Mouse (Mus musculus) heart, postnatal 0 days (tissue): ENCODE data around the gene Tmem60. TPM values are rescaled to one million over a fixed set of nuclear protein-coding genes. Genes with fewer than 3 reads are reported as not detected.

Experiments used
- ATAC-seq: fragments of 200-750 bp; cut with Nextera tagmentation; 2 replicates; pipeline ENCODE4 v1.8.0; 2017; ENCODE audit warnings: low read depth, moderate number of reproducible peaks, moderate library complexity; ENCODE audit not compliant: insufficient read depth
- DNase-seq: peaks from one replicate; pipeline ENCODE4 v3.0.0-alpha.2; 2016; ENCODE audit warnings: low spot score
- H3K27ac ChIP-seq: fragments of 300-500 bp; sonication (generic); 2 replicates; pipeline ENCODE4 v1.5.1; 2014; ENCODE audit warnings: low read depth, mild to moderate bottlenecking
- H3K27me3 ChIP-seq: fragments of 300-500 bp; sonication (generic); 2 replicates; pipeline ENCODE4 v1.6.1; 2014; ENCODE audit warnings: low read length, mixed read lengths; ENCODE audit not compliant: control insufficient read depth, insufficient read depth
- H3K36me3 ChIP-seq: fragments of 300-500 bp; sonication (generic); replicated peaks from 2 replicates; pipeline ENCODE4 v1.6.1; 2014; ENCODE audit warnings: low read length, mixed read lengths; ENCODE audit not compliant: control insufficient read depth, insufficient read depth
- H3K4me1 ChIP-seq: fragments of 300-500 bp; sonication (generic); 2 replicates; pipeline ENCODE4 v1.6.1; 2014; ENCODE audit warnings: antibody characterized with exemption; ENCODE audit not compliant: control insufficient read depth, insufficient read depth
- H3K4me2 ChIP-seq: fragments of 300-500 bp; sonication (generic); 2 replicates; pipeline ENCODE4 v1.6.1; 2014; ENCODE audit warnings: low read depth, mild to moderate bottlenecking, low read length, moderate library complexity
- H3K4me3 ChIP-seq: fragments of 300-500 bp; sonication (generic); 2 replicates; pipeline ENCODE4 v1.5.1; 2014; ENCODE audit warnings: low read depth, low read length
- H3K9ac ChIP-seq: fragments of 300-500 bp; sonication (generic); replicated peaks from 2 replicates; pipeline ENCODE4 v1.6.1; 2014; ENCODE audit warnings: low read depth, low read length, mixed read lengths
- H3K9me3 ChIP-seq: fragments of 300-500 bp; sonication (generic); replicated peaks from 2 replicates; pipeline ENCODE4 v1.6.1; 2016; ENCODE audit warnings: low read length; ENCODE audit not compliant: control insufficient read depth
- CTCF ChIP-seq: IDR thresholded peaks from 2 replicates; pipeline ENCODE4 v1.5.1; 2016; ENCODE audit warnings: antibody characterized with exemption, control low read depth, low read depth
- EP300 ChIP-seq: IDR thresholded peaks from 2 replicates; pipeline ENCODE4 v1.6.1; 2016; ENCODE audit warnings: antibody characterized with exemption, low read depth
- WGBS: fragments of 180-500 bp; shearing (Covaris S2); extraction: QIAGEN DNeasy Blood & Tissue Kit; methylation state at CpG from one replicate; pipeline ENCODE4 v1.1.7; 2014; 5-methylcytosine and 5-hydroxymethylcytosine counted together
- polyA plus RNA-seq: library from polyadenylated mRNA; unstranded; fragments of >200 nt; fragmentation: Nextera tagmentation; extraction: Ambion mirVana; gene quantifications from 2 replicates; pipeline ENCODE4 v1.2.1, GENCODE M21; 2015
- total RNA-seq: library from RNA; depleted of rRNA; stranded (reverse); fragments of >200 nt; gene quantifications from 2 replicates; pipeline ENCODE4 v1.2.3, GENCODE M21; 2014; ENCODE audit warnings: low replicate concordance

The Tmem60 gene
- total and polyA plus RNA-seq, 2 experiments from 2014 or later, result 8.4 to 57.5 TPM

GRCm38 (mm10) chr5:20884036-20884620, 2.1 kb downstream of the Tmem60 start:
- Histone ChIP-seq H3K9ac (0 out of 2 replicates have a peak overlapping the region, but pooled peaks have one; percentile 74), H3K4me1 (peaks cover 12% of the 10 kb centered on the region), H3K4me3 (no peak overlapping the region), H3K4me2 (peak overlapping the region; percentile 85), H3K9me3 (no peaks in the 10 kb centered on the region), H3K27me3 (no peaks in the 10 kb centered on the region), H3K27ac (no peak overlapping the region), H3K36me3 (no peaks in the 10 kb centered on the region)
- no peak for TF ChIP-seq EP300
- no peak for TF ChIP-seq CTCF
- ATAC-seq (no peak), DNase-seq (no peak)
- WGBS, result 65% methylated on average over 4 of the region's 4 CpGs

DNA sequence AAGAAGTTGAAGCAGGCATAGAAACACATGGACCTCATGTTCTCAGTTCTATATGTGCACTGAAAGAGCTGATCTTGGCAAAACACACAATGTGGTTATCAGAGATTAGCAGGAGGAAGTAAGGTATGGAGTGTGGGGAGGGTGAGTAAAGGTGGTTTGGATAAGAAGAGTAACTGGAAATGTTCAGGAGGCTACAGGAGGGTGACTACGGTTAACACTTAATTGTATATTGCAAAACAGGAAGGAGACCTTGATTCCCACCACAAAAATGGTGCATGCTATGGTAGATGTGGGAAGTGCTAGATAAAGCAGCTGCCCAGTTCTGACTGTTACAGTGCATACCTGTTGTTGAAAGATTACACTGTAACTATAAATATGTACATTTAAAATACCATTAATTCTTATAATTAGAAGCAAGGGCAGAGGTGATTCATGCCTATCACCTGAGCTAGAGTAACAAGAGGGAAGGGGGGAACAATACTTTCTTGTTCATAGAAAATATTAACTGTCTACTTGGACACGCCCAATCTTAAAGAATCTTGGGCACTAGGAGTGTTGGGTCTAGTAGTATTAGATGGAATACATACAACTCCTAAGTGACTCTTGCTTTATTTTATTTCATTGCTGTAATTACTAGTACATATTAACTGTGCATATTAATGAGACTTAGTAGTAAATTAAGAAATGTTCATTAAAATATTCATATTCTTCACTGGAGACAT, 15.6 kb downstream of the Tmem60 start:
- peaks cover 46% of the 10 kb centered on the region for H3K36me3 ChIP-seq
- ATAC-seq, result no peak
- H3K9me3 ChIP-seq, result no peaks in the 10 kb centered on the region
- 74% methylated on average over 2 of the region's 2 CpGs for WGBS
- H3K9ac ChIP-seq, result no peak overlapping the region
- H3K27me3 ChIP-seq, result no peaks in the 10 kb centered on the region
- no peaks in the 10 kb centered on the region for H3K4me1 ChIP-seq
- no peak overlapping the region for H3K27ac ChIP-seq
- no peak overlapping the region for H3K4me2 ChIP-seq
- TF ChIP-seq CTCF (no peak), EP300 (no peak)
- no peak overlapping the region for H3K4me3 ChIP-seq
- DNase-seq, result no peak

DNA sequence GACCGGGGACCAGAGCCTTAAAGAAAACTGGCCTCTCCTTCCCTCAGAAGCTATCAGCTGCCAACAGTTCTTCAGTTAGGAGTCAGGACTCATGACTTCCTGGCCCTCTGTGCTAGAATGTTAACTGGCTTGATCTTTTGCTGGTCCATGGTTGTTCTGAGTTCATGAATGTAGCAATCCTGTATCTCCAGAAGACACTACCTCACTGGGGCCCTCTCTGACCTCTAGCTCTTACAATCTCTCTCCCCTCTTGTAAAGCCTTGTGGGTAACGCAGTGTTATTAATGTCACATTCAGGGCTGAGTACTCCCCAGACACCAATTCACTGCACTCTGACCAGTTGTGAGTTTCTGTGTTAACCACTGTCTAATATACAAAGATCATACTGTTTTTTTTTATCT, 22.7 kb downstream of the Tmem60 start:
- H3K36me3 ChIP-seq, result peaks cover 44% of the 10 kb centered on the region
- H3K4me2 ChIP-seq, result no peak overlapping the region
- ATAC-seq, result no peak
- TF ChIP-seq CTCF (no peak), EP300 (no peak)
- no peaks in the 10 kb centered on the region for H3K27me3 ChIP-seq
- 0 out of 2 replicates have a peak, but pooled peaks cover 3% of the 10 kb centered on the region for H3K4me1 ChIP-seq
- H3K4me3 ChIP-seq, result no peak overlapping the region
- H3K9me3 ChIP-seq, result no peaks in the 10 kb centered on the region
- H3K9ac ChIP-seq, result no peak overlapping the region
- DNase-seq, result no peak
- 70% methylated on average over 2 of the region's 2 CpGs for WGBS
- H3K27ac ChIP-seq, result no peak overlapping the region

GRCm38 (mm10) chr5:20905437-20905836, 23.4 kb downstream of the Tmem60 start:
- ATAC-seq (no peak), DNase-seq (no peak)
- Histone ChIP-seq H3K4me3 (no peak overlapping the region), H3K27me3 (no peaks in the 10 kb centered on the region), H3K27ac (no peak overlapping the region), H3K4me1 (0 out of 2 replicates have a peak, but pooled peaks cover 3% of the 10 kb centered on the region), H3K4me2 (no peak overlapping the region), H3K36me3 (peaks cover 44% of the 10 kb centered on the region), H3K9ac (no peak overlapping the region), H3K9me3 (no peaks in the 10 kb centered on the region)
- WGBS, result 79% methylated on average over 2 of the region's 2 CpGs
- no peak for TF ChIP-seq CTCF
- TF ChIP-seq EP300, result no peak

- peaks cover 38% of the 10 kb centered on the region for H3K36me3 ChIP-seq
- DNase-seq, result no peak
- H3K4me2 ChIP-seq, result no peak overlapping the region
- 0 out of 2 replicates have a peak, but pooled peaks cover 3% of the 10 kb centered on the region for H3K4me1 ChIP-seq
- no peak overlapping the region for H3K9ac ChIP-seq
- no peaks in the 10 kb centered on the region for H3K9me3 ChIP-seq
- no peak for TF ChIP-seq CTCF
- no peak for TF ChIP-seq EP300
- no peak for ATAC-seq
- WGBS, result 93% methylated on average over 7 of the region's 7 CpGs
- H3K27me3 ChIP-seq, result no peaks in the 10 kb centered on the region
- no peak overlapping the region for H3K27ac ChIP-seq
- H3K4me3 ChIP-seq, result no peak overlapping the region
Measured at GRCm38 (mm10) chr5:20906191-20906590, 24.2 kb downstream of the Tmem60 start.
